Mouse (Mus musculus) liver, embryonic 14.5 days (tissue): Measurements from ENCODE around the gene Cnnm2.

Source experiments
- CTCF ChIP-seq: IDR thresholded peaks from 2 replicates; pipeline ENCODE4 v1.5.1; 2016; ENCODE audit warnings: antibody characterized with exemption, low read depth, control low read depth
- EP300 ChIP-seq: IDR thresholded peaks from 2 replicates; pipeline ENCODE4 v1.6.1; 2016; ENCODE audit warnings: antibody characterized with exemption, low read depth

- TF ChIP-seq CTCF (no peak), EP300 (no peak)
Observed at GRCm38 (mm10) chr19:46873924-46874323, 112.5 kb downstream of the Cnnm2 start.
